Mouse (Mus musculus) bone marrow, adult 2 months (tissue): ENCODE measurements around the gene Gsn. TPM values are rescaled to one million over a fixed set of nuclear protein-coding genes. Genes with fewer than 3 reads are reported as not detected.

Source experiments
- H3K27ac ChIP-seq: fragments of 200-500 bp; 2 replicates; pipeline ENCODE4 v1.5.1; 2012; ENCODE audit warnings: low read depth, mild to moderate bottlenecking, control low read depth, inconsistent platforms, low read length; ENCODE audit not compliant: control insufficient read depth, poor library complexity, insufficient read depth
- H3K4me1 ChIP-seq: fragments of 200-500 bp; 2 replicates; pipeline ENCODE4 v1.6.1; 2011; ENCODE audit warnings: low read length; ENCODE audit not compliant: control insufficient read depth, insufficient read depth
- H3K4me3 ChIP-seq: fragments of 200-500 bp; replicated peaks from 2 replicates; pipeline ENCODE3; 2011; ENCODE audit warnings: mild to moderate bottlenecking, low read depth, low read length, control low read depth; ENCODE audit not compliant: control insufficient read depth
- CTCF ChIP-seq: fragments of 200-500 bp; IDR thresholded peaks from 2 replicates; pipeline ENCODE4 v1.5.1; 2011; ENCODE audit warnings: low read length, control low read depth; ENCODE audit not compliant: control insufficient read depth, insufficient read depth
- POLR2A ChIP-seq: fragments of 200-500 bp; IDR thresholded peaks from 2 replicates; pipeline ENCODE4 v1.6.1; 2011; ENCODE audit warnings: low read depth, mild to moderate bottlenecking, control low read depth, low read length, borderline replicate concordance; ENCODE audit not compliant: control insufficient read depth
- WGBS: fragments of 180-500 bp; shearing (Covaris S2); methylation state at CpG from one replicate; pipeline ENCODE4 v1.1.7; 2018; 5-methylcytosine and 5-hydroxymethylcytosine counted together
- polyA plus RNA-seq: library from polyadenylated mRNA; stranded (reverse); fragments of >200 nt; gene quantifications from 2 replicates; pipeline ENCODE4 v1.2.4, GENCODE M21; 2011; ENCODE audit warnings: low replicate concordance; ENCODE audit not compliant: missing spikeins, insufficient read depth, insufficient read length

Gene Gsn
- 38.0 and 94.8 TPM in 2 replicates for polyA plus RNA-seq

DNA sequence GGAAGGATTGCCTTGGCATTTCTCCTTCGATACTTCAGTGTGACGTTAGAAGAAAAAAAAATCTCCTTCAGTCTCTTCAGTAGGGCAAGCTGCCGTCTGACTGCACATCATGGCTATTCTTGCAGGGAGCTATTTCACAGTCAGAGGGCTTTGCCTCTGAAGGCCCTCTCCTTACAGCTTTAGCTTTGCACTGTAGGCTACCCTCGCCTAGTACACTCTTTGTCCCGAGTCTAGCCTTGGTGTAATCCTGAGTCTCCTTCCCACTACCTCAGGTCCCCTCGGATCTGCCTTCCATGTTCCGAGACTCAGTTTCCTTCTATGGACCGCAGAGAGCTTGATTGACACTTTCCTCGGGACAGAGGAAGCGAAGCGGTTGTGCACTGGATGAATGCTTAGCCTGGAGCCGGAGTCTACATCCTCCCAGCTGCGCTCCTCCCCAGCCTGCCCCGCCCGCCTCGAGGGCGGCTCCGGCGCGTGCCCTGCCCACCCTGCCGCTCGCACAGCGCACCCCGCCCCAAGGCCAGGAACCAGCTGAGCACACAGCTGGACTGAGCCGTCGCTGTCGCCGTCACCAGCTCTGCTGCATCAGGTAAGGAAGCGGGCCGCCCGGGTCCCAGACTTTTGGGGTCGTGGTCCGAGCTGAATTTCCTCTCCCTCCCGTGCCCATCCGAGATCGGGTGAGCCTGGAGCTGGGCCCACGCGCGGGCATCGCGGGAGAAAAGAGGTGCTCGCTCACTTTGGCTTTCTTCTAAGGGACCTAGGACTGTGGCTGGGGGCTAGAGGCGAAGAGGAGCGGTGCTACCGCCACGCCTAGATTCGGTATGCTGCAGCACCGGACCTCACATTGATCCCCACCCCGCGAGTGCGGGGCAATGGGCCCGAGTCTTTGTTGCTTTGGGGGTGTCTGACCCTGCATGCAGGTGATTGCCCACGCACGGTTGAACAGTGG lies at the start of gene Gsn:
Gene Gsn, plus strand, starts transcription at position 496 of the 949 bp plus-strand sequence.
- WGBS: 3% methylated on average over 54 of the region's 54 CpGs
- TF ChIP-seq CTCF (no peak), POLR2A (peak; percentile 75; the same call in 1 of the 2 replicates)
- H3K27ac ChIP-seq: peak within 1 kb of the TSS; percentile 84
- peaks cover 11% of the 10 kb centered on the region for H3K4me1 ChIP-seq
- H3K4me3 ChIP-seq: peak within 1 kb of the TSS; percentile 79

DNA sequence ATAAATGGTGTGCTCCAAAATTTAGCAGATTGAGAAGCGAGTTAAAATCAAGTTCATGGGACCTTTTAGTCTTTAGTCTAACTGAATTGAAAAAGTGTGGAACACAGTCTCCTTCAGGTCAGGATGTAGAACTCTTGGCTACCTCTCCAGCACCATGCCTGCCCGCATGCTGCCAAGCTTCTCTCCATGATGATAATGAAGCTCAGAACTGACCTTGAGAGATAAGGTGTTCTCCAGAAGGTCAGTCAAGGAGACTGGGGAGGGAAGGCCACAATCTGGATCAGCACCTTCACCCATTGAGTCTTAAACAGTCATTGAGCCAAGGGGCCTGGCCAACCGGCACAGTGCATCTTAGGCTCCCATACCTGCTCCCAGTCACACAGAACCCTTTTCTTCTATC lies 49.4 kb upstream of the Gsn start:
- no peak overlapping the region for H3K27ac ChIP-seq
- no peak overlapping the region for H3K4me3 ChIP-seq
- WGBS: 73% methylated on average over 3 of the region's 3 CpGs
- no peaks in the 10 kb centered on the region for H3K4me1 ChIP-seq
- TF ChIP-seq POLR2A: no peak
- no peak for TF ChIP-seq CTCF

DNA sequence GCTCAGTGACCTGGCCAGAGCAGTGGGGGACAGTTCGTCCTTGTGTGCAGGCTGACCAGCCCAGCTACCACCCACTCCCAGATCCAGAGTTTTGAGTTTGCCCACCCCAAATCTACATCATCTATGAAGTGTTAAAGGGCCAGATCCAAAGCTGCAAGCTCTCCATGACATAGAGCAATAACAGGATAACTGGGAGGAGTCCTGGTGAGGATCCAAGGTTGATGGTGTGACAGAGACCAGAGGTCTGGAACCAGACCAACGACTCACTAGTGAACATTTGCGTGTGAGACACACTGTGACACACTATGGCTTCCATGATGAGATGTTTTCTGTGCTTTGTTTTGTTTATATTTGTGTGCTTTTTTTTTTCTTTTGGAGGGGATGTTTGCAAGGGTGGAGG lies 48.1 kb upstream of the Gsn start:
- 80% methylated on average over 3 of the region's 3 CpGs for WGBS
- Histone ChIP-seq H3K27ac (no peak overlapping the region), H3K4me3 (no peak overlapping the region), H3K4me1 (no peaks in the 10 kb centered on the region)
- TF ChIP-seq CTCF (no peak), POLR2A (no peak)

DNA sequence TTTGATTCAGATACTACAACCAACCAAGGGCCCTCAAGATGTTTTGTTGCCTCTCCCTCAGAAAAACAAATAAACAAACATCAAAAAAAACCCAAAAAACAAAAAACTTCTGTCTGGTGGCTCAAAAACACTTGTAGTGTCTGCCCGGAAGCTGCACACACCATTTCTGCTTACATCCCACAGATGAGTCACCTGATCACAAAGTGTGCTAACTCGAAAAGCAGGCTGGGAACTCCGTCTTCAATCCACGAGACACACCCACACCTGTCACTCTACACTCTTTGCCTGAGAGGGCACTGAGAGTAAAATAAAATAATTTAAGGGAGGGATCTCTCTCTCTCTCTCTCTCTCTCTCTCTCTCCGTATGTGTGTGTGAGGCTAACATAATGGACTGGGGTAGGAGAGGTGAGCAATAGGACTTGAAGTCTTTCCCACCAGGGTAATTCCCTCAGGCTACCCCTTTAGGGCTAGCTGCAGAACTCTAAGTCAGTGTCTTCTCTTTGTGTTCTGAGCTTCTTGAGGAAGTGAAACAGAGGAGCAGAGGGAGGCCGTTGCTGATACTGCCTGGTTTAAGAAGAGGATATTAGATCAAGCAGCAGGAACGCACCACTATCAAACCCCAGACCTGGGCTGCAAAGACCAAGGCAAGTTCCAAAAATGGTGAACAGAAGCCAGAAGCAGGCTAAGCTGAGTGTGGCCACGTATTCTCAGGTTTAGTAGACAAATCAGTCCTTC lies 47.1 kb upstream of the Gsn start:
- no peak overlapping the region for H3K27ac ChIP-seq
- no peaks in the 10 kb centered on the region for H3K4me1 ChIP-seq
- TF ChIP-seq CTCF (no peak), POLR2A (no peak)
- WGBS: 18% methylated on average over 8 of the region's 8 CpGs
- no peak overlapping the region for H3K4me3 ChIP-seq

DNA sequence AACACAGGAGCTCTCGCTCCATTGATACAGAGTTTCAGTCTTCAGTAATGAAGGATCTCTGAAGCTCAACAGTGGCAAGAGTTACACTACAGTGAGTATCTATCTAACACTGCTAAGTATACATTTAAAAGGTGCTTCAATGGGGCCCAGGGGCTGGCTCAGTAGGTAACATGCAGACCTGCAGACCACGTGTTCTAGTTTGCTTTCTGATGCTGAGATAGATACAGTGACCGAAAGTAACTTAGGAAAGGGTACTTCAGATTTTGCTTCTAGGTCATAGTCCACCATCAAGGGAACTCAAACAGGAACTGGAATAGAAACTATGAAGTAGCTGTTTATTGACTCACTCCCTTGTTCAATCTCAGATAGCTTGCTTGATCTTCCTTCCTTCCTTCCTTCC lies 44.5 kb upstream of the Gsn start:
- 78% methylated on average over 3 of the region's 3 CpGs for WGBS
- no peak overlapping the region for H3K27ac ChIP-seq
- H3K4me1 ChIP-seq: no peaks in the 10 kb centered on the region
- TF ChIP-seq POLR2A: no peak
- TF ChIP-seq CTCF: no peak
- no peak overlapping the region for H3K4me3 ChIP-seq

DNA sequence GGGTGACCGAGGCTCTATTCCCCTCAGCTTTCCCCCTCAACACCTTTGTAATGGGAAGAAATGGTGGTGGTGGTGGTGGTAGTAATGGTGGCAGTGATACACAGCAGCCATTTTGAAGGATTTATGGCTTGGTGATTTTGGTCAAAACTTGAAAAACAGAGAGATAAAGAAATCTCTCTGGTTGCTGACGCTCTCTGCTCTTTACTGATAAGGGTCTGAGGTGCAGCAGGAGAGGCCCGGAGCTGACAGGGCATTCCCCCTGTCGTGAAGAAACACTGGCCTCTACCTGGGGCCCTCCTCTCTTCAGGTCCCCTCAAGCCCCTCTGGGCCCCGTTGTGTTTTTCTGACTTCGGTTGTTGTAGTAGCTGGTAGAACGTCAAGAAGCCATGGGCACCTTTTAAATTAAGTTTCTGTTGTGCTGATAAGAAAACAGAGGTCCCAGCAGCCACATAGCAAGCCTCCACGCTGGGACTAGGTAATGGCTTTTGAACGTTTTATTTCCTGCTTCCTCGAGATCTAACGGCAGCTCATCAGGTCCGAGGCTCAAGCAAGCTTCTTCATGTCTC lies 42.8 kb upstream of the Gsn start:
- Histone ChIP-seq H3K4me1 (no peaks in the 10 kb centered on the region), H3K27ac (no peak overlapping the region), H3K4me3 (no peak overlapping the region)
- WGBS: 52% methylated on average over 12 of the region's 12 CpGs
- no peak for TF ChIP-seq CTCF
- no peak for TF ChIP-seq POLR2A

DNA sequence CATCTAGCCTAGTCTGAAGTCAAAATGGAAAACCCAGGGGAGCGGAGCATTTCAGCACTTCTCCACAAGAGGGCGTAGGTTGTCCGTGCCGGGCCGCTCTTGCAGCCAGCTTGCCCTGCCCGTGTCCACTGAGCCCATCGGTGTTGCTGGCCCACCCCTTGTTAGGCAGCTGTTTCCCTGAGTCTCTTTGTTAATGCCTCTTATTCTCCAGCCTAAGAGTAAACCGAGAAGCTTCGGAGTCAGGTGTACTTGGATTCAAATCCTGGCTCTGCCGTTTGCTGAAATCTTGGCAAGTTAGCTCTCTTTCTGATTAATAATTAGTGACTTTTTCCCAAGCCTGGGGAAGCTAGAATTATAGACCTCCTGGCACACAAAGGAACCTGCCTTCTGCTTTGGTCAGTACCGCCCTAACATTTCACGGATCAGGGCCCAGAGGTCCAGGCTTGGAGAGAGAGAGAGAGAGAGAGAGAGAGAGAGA lies 41.3 kb upstream of the Gsn start:
- peak; percentile 94 for TF ChIP-seq CTCF
- TF ChIP-seq POLR2A: no peak
- no peaks in the 10 kb centered on the region; the same call in 1 of the 2 replicates for H3K4me1 ChIP-seq
- H3K27ac ChIP-seq: no peak overlapping the region
- H3K4me3 ChIP-seq: no peak overlapping the region
- 19% methylated on average over 12 of the region's 12 CpGs for WGBS
